Mouse (Mus musculus): ENCODE data around the gene Trim25. TPM values are rescaled to one million over a fixed set of nuclear protein-coding genes. Genes with fewer than 3 reads are reported as not detected.
A peak's percentile ranks its signal among the peaks of the same experiment; 100 is the strongest.

The Trim25 gene
- total RNA-seq (2021), result 10 to 100 TPM; 20.5 to 22.7 TPM

GRCm38 (mm10) chr11:88998974-88999722 is at the start of gene Trim25:
Gene Trim25 (plus strand): TSS chr11:88999376.
- peak; percentile 90 for DNase-seq (ENCODE audit: low spot score)
- intact Hi-C loops (cut with DNase I), result loop anchor here (2.0 kb wide), 1 partner anchor 30 kb away; no protein-coding TSS in a partner anchor

GRCm38 (mm10) chr11:88949802-88950639 is 49.2 kb upstream of the Trim25 start:
- DNase-seq (ENCODE audit: low spot score), result no peak
- intact Hi-C loops (cut with DNase I), result no loop called here

GRCm38 (mm10) chr11:88950640-88951250 is 48.4 kb upstream of the Trim25 start:
- no peak for DNase-seq (ENCODE audit: low spot score)
- intact Hi-C loops (cut with DNase I), result no loop called here

- DNase-seq (ENCODE audit: low spot score), result no peak
- intact Hi-C loops (cut with DNase I), result no loop called here
These were observed 47.6 kb upstream of the Trim25 start for GRCm38 (mm10) chr11:88951576-88951975.

- no peak for DNase-seq (ENCODE audit: low spot score)
- intact Hi-C loops (cut with DNase I), result no loop called here
These were observed 47.1 kb upstream of the Trim25 start for GRCm38 (mm10) chr11:88952117-88952516.

- no peak for DNase-seq (ENCODE audit: low spot score)
- intact Hi-C loops (cut with DNase I), result no loop called here
These were observed 45.6 kb upstream of the Trim25 start for GRCm38 (mm10) chr11:88953582-88953981.

GRCm38 (mm10) chr11:88954803-88955202 is 44.4 kb upstream of the Trim25 start:
- no peak for DNase-seq (ENCODE audit: low spot score)
- intact Hi-C loops (cut with DNase I), result loop anchor here (2.0 to 5.0 kb wide), 3 partner anchors 48 to 106 kb away; partner anchors contain the start of gene Akap1

- intact Hi-C loops (cut with DNase I), result loop anchor here (2.0 to 5.0 kb wide), 3 partner anchors 48 to 107 kb away; partner anchors contain the start of gene Akap1
- peak; percentile 94 for DNase-seq (ENCODE audit: low spot score)
These were observed 43.8 kb upstream of the Trim25 start, which contains the start of gene Scpep1 for GRCm38 (mm10) chr11:88955217-88955969. Gene Scpep1 (minus strand): TSS chr11:88955465.

- intact Hi-C loops (cut with DNase I), result loop anchor here (5.0 kb wide), 2 partner anchors 52 to 97 kb away; partner anchors contain the start of gene Akap1
- no peak for DNase-seq (ENCODE audit: low spot score)
These were observed 40.3 kb upstream of the Trim25 start for GRCm38 (mm10) chr11:88958851-88959250.

GRCm38 (mm10) chr11:88966881-88967361 is 32.3 kb upstream of the Trim25 start, which contains the start of gene Elobl:
Gene Elobl (minus strand): TSS chr11:88966931.
- DNase-seq (ENCODE audit: low spot score), result no peak
- intact Hi-C loops (cut with DNase I), result no loop called here

- intact Hi-C loops (cut with DNase I), result loop anchor here (5.0 kb wide), 1 partner anchor 123 kb away; no protein-coding TSS in a partner anchor
- DNase-seq (ENCODE audit: low spot score), result peak; percentile 15
These were observed 28.9 kb upstream of the Trim25 start, which contains the start of gene Coil for GRCm38 (mm10) chr11:88970202-88970732. Gene Coil (plus strand): TSS chr11:88970252.

- DNase-seq (ENCODE audit: low spot score), result peak; percentile 80
- intact Hi-C loops (cut with DNase I), result loop anchor here (5.0 kb wide), 1 partner anchor 127 kb away; no protein-coding TSS in a partner anchor
These were observed 25.1 kb upstream of the Trim25 start for GRCm38 (mm10) chr11:88973776-88974701.

- DNase-seq (ENCODE audit: low spot score), result no peak
- intact Hi-C loops (cut with DNase I), result no loop called here
These were observed 22.9 kb upstream of the Trim25 start for GRCm38 (mm10) chr11:88976320-88976719.

GRCm38 (mm10) chr11:88977188-88977587 is 22.0 kb upstream of the Trim25 start:
- intact Hi-C loops (cut with DNase I), result no loop called here
- no peak for DNase-seq (ENCODE audit: low spot score)

- no peak for DNase-seq (ENCODE audit: low spot score)
- intact Hi-C loops (cut with DNase I), result loop anchor here (10.0 kb wide), 1 partner anchor 183 kb away; no protein-coding TSS in a partner anchor
These were observed 17.8 kb upstream of the Trim25 start for GRCm38 (mm10) chr11:88981337-88981736.

- no peak for DNase-seq (ENCODE audit: low spot score)
- intact Hi-C loops (cut with DNase I), result loop anchor here (10.0 kb wide), 1 partner anchor 178 kb away; no protein-coding TSS in a partner anchor
These were observed 12.6 kb upstream of the Trim25 start for GRCm38 (mm10) chr11:88986616-88987015.

GRCm38 (mm10) chr11:88988956-88989355 is 10.2 kb upstream of the Trim25 start:
- intact Hi-C loops (cut with DNase I), result loop anchor here (1.0 to 10.0 kb wide), 2 partner anchors 50 to 176 kb away; no protein-coding TSS in a partner anchor

More at GRCm38 (mm10) chr11:88988956-88989355, 10.2 kb upstream of the Trim25 start:
- DNase-seq (ENCODE audit: low spot score), result no peak

Data from heart, postnatal 25 days (tissue).